Mouse (Mus musculus) adrenal gland (tissue): ENCODE measurements around the gene Nme7.

ENCODE experiments used
- intact Hi-C: fragments of 180-260 bp; cut with DNase I; formaldehyde crosslinking; loops from one replicate; pipeline ENCODE4 v1.15.1; 2025

The Nme7 gene

DNA sequence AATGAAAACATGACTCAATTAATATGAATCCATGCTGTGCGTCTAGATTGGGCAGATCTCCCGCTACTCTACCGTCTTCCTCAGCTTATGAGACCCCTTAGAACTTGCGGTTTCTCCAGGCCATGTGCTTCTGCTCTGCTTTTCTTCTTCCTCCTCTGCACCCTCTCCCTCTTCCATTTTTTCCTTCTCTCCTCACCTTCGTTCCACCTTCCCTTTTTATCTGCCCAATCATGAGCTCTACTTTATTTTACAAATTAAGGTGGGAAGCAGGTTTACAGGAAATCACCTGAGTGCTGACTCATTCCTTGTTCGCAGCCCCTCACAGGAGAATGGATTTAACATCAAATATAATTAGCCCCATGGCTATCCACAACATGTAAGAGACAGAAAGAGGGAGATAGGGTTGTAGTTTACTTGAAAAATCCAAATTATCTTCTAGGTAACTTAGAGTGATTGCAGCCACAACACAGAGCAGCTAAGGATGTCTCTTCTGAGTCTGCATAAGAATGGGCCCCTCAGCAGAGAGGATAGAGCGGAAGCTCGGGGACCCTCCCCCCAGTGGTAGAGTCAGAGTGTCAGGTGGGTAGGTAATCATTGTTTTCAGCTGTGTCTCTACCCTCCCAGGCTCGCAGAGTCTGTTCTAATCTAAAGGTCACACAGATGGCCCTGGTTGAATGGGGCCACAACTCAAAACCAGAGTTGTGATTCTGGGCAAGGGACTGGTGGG is 73.0 kb downstream of the Nme7 start:
- intact Hi-C loops = no loop called here

GRCm38 (mm10) chr1:164383621-164384020 is 79.7 kb downstream of the Nme7 start:
- intact Hi-C loops = no loop called here

DNA sequence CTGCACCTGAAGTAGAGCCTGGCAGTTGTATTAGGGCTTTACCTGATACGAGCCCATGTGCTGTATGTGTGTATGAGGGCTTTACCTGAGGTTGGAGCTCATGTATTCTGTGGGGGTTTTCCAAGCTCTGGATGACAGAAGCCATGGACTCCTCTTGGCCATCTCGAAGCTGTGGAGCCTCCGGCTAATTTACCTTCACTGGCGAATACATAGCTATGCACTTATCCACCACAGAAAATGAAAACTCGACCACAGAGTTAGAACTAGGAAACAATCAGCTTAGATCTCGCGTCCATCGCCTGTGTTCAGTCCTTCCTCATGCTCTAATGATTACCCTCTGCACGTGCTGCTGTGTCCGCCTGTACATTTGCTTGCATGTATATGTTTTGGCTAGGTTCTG is 80.4 kb downstream of the Nme7 start:
- intact Hi-C loops = no loop called here

GRCm38 (mm10) chr1:164384972-164385371 is 81.1 kb downstream of the Nme7 start:
- intact Hi-C loops = no loop called here

DNA sequence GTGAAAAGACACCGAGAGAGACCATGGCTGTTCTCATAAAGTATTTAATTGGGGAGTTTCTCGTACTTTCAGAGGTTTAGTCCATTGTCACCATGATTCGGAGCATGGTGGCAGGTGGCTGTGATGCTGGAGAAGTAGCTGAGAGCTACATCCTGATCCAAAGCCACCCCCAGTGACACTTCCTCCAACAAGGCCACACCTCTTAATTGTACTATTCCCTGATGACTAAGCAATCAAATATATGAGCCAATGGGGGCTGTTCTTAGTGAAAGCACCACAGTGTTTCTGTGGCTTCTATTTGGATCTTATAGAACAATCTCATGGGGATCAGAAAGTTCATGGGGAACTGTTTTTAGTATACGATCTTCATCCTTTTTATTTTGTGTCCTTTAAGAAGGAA is 85.8 kb downstream of the Nme7 start:
- intact Hi-C loops = no loop called here

DNA sequence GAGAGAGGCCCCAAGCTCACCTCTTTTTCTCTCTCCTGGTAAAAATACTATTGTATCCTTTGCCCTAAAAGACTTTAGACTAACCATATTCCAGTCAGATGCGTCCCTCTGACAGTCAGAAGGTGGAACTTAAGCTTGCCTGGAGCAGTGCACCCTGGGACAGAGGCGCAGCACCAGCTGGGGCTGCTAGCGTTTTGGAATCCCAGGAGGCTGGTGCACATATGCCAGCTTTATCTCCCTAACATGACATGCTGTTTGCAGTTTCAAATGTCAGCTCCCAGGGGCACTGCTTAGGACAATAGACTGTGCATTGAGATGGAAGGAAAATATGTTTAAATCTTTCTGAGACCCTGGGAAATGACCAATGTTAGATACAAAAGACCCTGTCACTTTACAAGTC is 88.3 kb downstream of the Nme7 start:
- intact Hi-C loops = no loop called here

DNA sequence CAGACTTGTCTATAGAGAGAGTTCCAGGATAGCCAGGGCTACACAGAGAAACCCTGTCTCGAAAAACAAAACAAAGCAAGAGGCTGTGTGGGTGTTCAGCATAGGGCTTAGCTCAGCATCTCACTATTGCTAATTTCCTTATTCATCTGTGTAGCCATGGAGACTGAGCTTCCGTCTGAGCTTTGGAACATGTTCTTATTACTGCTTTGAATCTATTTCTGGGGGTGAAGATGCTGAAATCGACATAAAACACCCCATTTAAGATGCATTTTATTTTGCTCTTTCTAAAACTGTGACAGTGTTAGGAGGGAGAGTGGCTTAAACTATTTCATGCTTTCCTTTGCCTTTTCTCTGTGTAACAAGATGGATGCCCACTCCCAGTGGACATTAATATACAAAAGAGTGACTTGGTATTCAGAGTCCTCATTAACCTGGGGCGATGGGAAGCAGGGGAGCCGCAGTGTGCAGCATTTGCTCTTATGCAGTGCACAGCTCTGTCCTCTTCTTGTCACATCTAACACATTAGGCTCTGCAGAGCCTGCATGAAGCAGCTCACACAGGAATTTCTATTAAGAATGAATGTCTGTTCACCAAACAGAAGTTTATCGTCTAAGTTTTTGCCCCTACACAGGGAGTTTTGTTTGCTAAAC is 91.3 kb downstream of the Nme7 start:
- intact Hi-C loops = no loop called here

DNA sequence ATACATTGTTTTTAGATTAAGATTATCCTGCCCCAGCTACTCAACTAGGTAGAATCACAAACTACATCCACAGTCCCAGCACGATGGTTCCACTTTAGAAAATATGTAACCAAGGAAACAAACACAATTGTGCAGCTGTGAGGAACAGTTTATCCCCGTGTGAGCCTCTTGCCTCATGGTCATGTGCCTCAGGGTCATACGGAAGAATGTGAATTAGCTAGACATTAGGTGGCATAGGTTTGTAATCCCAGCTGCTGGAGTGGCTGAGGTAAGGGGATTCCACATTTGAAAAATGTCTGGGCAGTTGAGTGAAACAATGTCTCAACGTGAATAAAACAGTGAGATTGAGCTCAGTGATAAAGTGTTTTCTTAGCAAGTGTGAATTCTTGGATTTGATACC is 93.8 kb downstream of the Nme7 start:
- intact Hi-C loops = no loop called here

GRCm38 (mm10) chr1:164399578-164399977 is 95.7 kb downstream of the Nme7 start:
- intact Hi-C loops = no loop called here

GRCm38 (mm10) chr1:164405385-164405802 is 101.5 kb downstream of the Nme7 start:
- intact Hi-C loops = no loop called here

DNA sequence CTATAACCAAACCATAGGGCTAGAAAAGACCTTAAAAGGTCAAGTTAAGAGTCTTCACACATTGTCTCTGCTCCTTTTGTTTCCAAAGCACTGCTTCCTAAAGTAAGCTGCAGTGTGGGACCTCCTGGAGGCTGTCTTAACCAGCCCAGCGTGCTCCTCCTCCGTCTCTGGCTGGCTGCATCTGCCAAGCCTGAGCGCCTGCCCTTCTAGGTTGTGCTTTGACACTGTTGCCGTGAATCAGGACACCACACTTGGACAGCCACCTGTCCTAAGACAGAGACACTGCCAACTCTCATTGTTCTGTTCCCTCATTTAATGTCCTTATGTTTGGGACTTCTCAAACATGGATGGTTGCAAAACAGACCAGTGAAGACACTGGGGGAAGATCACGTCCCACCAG is 102.6 kb downstream of the Nme7 start:
- intact Hi-C loops = no loop called here

GRCm38 (mm10) chr1:164408655-164409054 is 104.7 kb downstream of the Nme7 start:
- intact Hi-C loops = no loop called here

DNA sequence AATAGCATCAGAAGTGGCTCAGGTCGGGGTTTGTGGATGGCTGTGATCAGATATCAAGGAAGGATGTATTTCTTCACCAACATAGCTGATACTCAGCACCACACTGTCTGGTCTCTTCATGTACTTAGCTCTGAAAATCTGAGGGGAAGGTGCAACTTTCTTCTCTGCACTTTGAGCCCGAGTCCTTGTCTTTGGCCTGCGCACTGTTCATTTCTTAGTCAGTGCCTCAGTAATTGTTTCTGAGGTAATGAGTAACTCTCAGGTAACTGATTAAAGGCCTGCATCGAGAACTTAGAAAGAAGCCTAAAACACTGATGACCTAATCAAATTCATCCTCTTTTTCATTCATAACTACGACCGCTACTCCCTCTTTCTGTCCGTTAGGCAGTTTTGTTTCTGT is 107.4 kb downstream of the Nme7 start:
- intact Hi-C loops = no loop called here

DNA sequence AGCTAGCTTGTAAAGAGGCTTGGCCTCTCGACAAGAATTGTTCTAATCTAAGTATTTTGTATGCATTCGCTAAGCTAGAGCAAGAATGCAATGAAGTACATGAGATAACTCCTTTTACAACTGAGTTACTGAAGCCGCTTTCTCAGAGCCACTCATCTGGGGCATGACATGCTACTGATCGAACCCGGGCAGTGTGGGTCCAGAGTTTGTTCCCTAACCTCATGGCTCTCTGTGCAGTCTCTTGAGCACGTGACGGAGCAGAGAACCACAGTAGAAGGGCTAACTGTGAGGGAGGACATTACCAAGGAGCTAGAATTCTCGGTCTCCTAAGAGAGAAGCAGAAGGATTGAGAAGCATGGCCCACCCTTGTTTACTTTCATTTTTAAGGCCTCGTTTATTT is 109.0 kb downstream of the Nme7 start:
- intact Hi-C loops = no loop called here

- intact Hi-C loops = no loop called here
Observed at GRCm38 (mm10) chr1:164413608-164414007, 109.7 kb downstream of the Nme7 start.

GRCm38 (mm10) chr1:164415347-164415751 is 111.4 kb downstream of the Nme7 start:
- intact Hi-C loops = no loop called here

GRCm38 (mm10) chr1:164416692-164417394 is 112.9 kb downstream of the Nme7 start:
- intact Hi-C loops = no loop called here

DNA sequence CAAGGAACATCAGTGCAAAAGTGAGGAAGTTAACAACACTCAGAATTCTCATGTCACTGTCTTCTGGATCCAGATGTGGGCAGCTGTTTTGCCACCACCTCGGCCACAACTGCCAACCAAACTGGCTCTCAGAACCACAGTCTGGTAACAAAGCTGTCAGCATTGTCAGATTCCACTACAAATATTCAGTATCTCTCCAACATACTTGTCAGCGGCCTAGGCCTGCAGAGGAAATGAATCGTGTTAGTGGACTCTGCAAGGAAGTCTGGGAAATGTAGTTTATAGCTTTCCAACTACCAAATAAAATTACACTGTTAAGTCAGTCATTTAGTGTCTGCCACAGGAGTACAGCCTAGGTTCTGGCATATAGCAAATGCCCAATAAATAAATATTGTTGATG is 113.7 kb downstream of the Nme7 start:
- intact Hi-C loops = no loop called here

DNA sequence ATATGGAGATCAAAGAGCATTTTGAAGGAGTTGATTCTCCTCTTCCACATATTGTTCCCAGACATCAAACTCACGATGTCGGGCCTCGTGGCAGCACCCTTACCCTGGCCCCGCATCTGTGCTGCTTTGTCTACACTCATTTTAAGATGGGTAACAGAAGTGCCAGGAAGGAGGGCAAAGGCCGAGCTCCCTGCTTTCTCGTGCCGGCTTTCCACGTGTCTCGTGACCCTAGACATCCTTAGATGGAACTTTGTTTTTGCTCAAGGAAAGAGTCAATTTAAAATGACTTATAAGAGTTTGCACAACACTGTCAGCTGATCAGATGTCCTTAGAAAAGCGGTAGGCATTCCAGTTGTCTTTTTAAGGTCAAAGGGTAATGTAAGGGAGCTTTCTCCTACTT is 114.4 kb downstream of the Nme7 start:
- intact Hi-C loops = no loop called here

DNA sequence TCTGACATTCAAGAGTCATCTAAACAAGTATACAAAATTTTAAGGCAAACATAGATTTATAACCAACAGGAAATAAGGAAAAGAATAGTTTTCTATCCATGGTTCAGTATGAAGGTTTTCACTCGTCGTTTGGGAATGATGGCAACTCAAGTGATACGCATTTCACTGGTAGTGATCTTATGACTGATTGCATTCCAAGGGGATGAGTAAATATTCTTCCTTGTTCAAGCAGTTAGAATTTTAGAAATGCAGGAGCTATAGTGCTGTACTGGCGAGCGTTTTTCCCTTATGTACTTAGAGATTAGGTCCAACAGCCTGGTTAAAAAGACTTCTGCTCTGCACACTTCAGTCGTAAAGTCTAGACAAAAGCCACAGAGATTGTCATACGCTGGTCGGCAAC is 115.5 kb downstream of the Nme7 start:
- intact Hi-C loops = no loop called here

DNA sequence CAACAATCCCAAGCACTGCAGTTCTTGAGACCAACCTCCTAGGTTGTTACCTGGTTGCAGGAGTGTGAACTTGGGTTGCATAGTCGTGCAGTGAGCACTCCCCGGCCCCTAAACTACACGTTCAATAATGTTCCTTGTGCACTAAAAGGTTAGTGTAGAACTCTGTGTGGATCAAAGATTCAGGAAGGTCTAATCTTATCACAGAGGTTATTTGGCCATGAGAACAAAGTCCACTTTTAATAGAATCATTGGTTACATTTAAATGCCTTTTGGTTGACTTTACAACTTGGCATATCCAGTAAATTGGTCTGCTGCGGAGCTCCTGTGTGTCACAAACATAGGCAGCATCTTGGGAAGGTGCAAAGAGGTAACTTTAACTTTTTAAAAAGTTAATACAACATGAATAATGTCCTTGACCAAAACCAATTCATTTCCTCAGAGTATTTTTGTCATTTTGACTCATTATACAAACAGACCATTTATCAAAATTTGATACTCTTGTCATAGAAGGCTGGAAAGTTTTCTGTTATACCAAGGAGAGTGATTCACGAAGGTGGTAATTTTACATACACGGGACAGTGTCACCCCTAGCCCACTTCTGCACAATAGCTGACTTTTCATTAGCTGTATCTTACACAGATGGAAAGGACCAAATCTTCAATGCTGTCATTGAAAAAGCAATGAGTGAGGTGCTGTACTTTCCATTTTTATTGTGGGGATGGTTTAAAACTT is 116.9 kb downstream of the Nme7 start:
- intact Hi-C loops = no loop called here

- intact Hi-C loops = no loop called here
Observed at GRCm38 (mm10) chr1:164426227-164426626, 122.3 kb downstream of the Nme7 start.
